Mouse (Mus musculus) induced T-regulatory cell, adult 2 months (primary cell): ENCODE measurements around the gene Pyroxd2.
"Not testable (repeated sequence)": the region's sequence is repeated elsewhere in the genome, so short reads cannot be mapped to it uniquely, and the experiment has no call there.

Experiments
- DNase-seq: peaks from one replicate; pipeline ENCODE4 v3.0.0-alpha.2; 2012; ENCODE audit warnings: low read depth

The Pyroxd2 gene

GRCm38 (mm10) chr19:42752363-42752931 is at the start of gene Pyroxd2:
TSS of gene Pyroxd2 (minus strand) at chr19:42752775.
- DNase-seq: no peak

GRCm38 (mm10) chr19:42797866-42798265 is 45.3 kb upstream of the Pyroxd2 start:
- no peak for DNase-seq

- DNase-seq: no peak
Observed at GRCm38 (mm10) chr19:42795801-42796200, 43.2 kb upstream of the Pyroxd2 start.

GRCm38 (mm10) chr19:42794914-42795613 is 42.5 kb upstream of the Pyroxd2 start:
- peak; percentile 87 for DNase-seq

GRCm38 (mm10) chr19:42788311-42788710 is 35.7 kb upstream of the Pyroxd2 start:
- DNase-seq: no peak

GRCm38 (mm10) chr19:42785562-42786220 is 33.1 kb upstream of the Pyroxd2 start:
- no peak for DNase-seq

- peak; percentile 22 for DNase-seq
Observed at GRCm38 (mm10) chr19:42785129-42785528, 32.6 kb upstream of the Pyroxd2 start.

- DNase-seq: not testable (repeated sequence)
Observed at GRCm38 (mm10) chr19:42780156-42780538, 27.6 kb upstream of the Pyroxd2 start.

GRCm38 (mm10) chr19:42779531-42780155 is 27.1 kb upstream of the Pyroxd2 start, which contains the start of gene Hps1:
TSS of gene Hps1 (minus strand) at chr19:42779978.
- DNase-seq: peak; percentile 94

GRCm38 (mm10) chr19:42777801-42778200 is 25.2 kb upstream of the Pyroxd2 start:
- DNase-seq: peak; percentile 49

GRCm38 (mm10) chr19:42776813-42777212 is 24.2 kb upstream of the Pyroxd2 start:
- DNase-seq: peak; percentile 67

GRCm38 (mm10) chr19:42770141-42770872 is 17.7 kb upstream of the Pyroxd2 start:
- DNase-seq: no peak

GRCm38 (mm10) chr19:42769648-42770047 is 17.1 kb upstream of the Pyroxd2 start:
- DNase-seq: no peak

GRCm38 (mm10) chr19:42767361-42767760 is 14.8 kb upstream of the Pyroxd2 start:
- no peak for DNase-seq

GRCm38 (mm10) chr19:42764398-42764797 is 11.8 kb upstream of the Pyroxd2 start:
- no peak for DNase-seq

- no peak for DNase-seq
Observed at GRCm38 (mm10) chr19:42756671-42757070, 4.1 kb upstream of the Pyroxd2 start.

GRCm38 (mm10) chr19:42755148-42755870 is 2.7 kb upstream of the Pyroxd2 start:
- DNase-seq: no peak

- no peak for DNase-seq
Observed at GRCm38 (mm10) chr19:42753141-42753917, 754 bp upstream of the Pyroxd2 start.

GRCm38 (mm10) chr19:42750196-42750595 is 2.4 kb downstream of the Pyroxd2 start:
- no peak for DNase-seq

GRCm38 (mm10) chr19:42746702-42747101 is 5.9 kb downstream of the Pyroxd2 start:
- no peak for DNase-seq

GRCm38 (mm10) chr19:42745869-42746224 is 6.7 kb downstream of the Pyroxd2 start:
- DNase-seq: no peak
